Mouse (Mus musculus) limb, embryonic 14.5 days (tissue): Measurements from ENCODE around the gene Defb3. TPM values are rescaled to one million over a fixed set of nuclear protein-coding genes. Genes with fewer than 3 reads are reported as not detected.
"Not testable (repeated sequence)": the region's sequence is repeated elsewhere in the genome, so short reads cannot be mapped to it uniquely, and the experiment has no call there.

Experiments
- ATAC-seq: fragments of 200-750 bp; cut with Nextera tagmentation; 2 replicates; pipeline ENCODE4 v1.8.0; 2017; ENCODE audit warnings: low read depth, moderate number of reproducible peaks, moderate TSS enrichment; ENCODE audit not compliant: low FRiP score
- DNase-seq: peaks from one replicate; pipeline ENCODE4 v3.0.0-alpha.2; 2015; ENCODE audit warnings: low spot score
- H3K27ac ChIP-seq: fragments of 300-500 bp; sonication (generic); replicated peaks from 2 replicates; pipeline ENCODE4 v1.5.1; 2014; ENCODE audit warnings: low read depth, mild to moderate bottlenecking, low read length, moderate library complexity, mixed read lengths
- H3K27me3 ChIP-seq: fragments of 300-500 bp; sonication (generic); 2 replicates; pipeline ENCODE4 v1.6.1; 2014; ENCODE audit warnings: low read length, mixed read lengths; ENCODE audit not compliant: control insufficient read depth, insufficient read depth
- H3K36me3 ChIP-seq: fragments of 300-500 bp; sonication (generic); 2 replicates; pipeline ENCODE4 v1.6.1; 2014; ENCODE audit warnings: mild to moderate bottlenecking, low read length, moderate library complexity, mixed read lengths; ENCODE audit not compliant: control insufficient read depth, insufficient read depth
- H3K4me1 ChIP-seq: fragments of 300-500 bp; sonication (generic); 2 replicates; pipeline ENCODE4 v1.6.1; 2014; ENCODE audit warnings: antibody characterized with exemption, low read length, mixed read lengths; ENCODE audit not compliant: control insufficient read depth, insufficient read depth
- H3K4me2 ChIP-seq: fragments of 300-500 bp; sonication (generic); replicated peaks from 2 replicates; pipeline ENCODE4 v1.6.1; 2014; ENCODE audit warnings: low read depth, mild to moderate bottlenecking, low read length, moderate library complexity; ENCODE audit not compliant: severe bottlenecking
- H3K4me3 ChIP-seq: fragments of 300-500 bp; sonication (generic); replicated peaks from 2 replicates; pipeline ENCODE4 v1.5.1; 2014; ENCODE audit warnings: low read length
- H3K9ac ChIP-seq: fragments of 300-500 bp; sonication (generic); 2 replicates; pipeline ENCODE4 v1.6.1; 2014; ENCODE audit warnings: mild to moderate bottlenecking, low read depth, low read length, moderate library complexity; ENCODE audit not compliant: severe bottlenecking
- H3K9me3 ChIP-seq: fragments of 300-500 bp; sonication (generic); 2 replicates; pipeline ENCODE4 v1.6.1; 2016; ENCODE audit warnings: low read length; ENCODE audit not compliant: control insufficient read depth
- POLR2A ChIP-seq: fragments of 200-500 bp; IDR thresholded peaks from 2 replicates; pipeline ENCODE4 v1.8.0; 2012; ENCODE audit warnings: inconsistent platforms, mild to moderate bottlenecking, moderate library complexity, borderline replicate concordance; ENCODE audit not compliant: insufficient read depth, insufficient read length; ENCODE audit errors: extremely low read depth
- WGBS: fragments of 180-500 bp; shearing (Covaris S2); extraction: QIAGEN DNeasy Blood & Tissue Kit; methylation state at CpG from one replicate; pipeline ENCODE4 v1.1.7; 2014; 5-methylcytosine and 5-hydroxymethylcytosine counted together
- polyA plus RNA-seq, 2 experiments: library from polyadenylated mRNA; depleted of rRNA in 1 of 2; stranded (reverse) in 1 of 2; unstranded in 1 of 2; fragments of >200 nt; fragmentation: Nextera tagmentation in 1 of 2; extraction: Ambion mirVana in 1 of 2; gene quantifications; 2 replicates each; pipeline versions ENCODE4 v1.2.1 to v1.2.3; 2012 to 2014

The Defb3 gene
- polyA plus RNA-seq (2012; rRNA removed) (not detected in 2 replicates), polyA plus RNA-seq (2014; fragmentation: Nextera tagmentation; extraction: Ambion mirVana) (not detected in 2 replicates)

DNA sequence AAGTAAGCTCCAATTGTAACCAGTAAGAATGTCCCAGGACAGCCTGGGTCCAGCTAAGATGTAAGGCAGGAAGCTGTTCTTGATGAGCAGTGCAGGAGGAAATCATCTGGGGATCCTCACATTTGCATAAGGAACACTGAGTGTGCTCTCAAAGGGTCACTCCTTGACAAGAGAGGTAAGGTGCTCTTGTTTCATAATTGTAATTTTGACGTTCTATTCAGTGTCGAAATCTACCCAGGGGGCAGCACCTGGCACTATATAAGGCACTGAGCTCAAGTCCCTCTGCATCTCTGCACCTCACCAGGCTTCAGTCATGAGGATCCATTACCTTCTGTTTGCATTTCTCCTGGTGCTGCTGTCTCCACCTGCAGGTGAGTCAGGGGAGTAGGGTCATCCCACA is at the start of gene Defb3:
Gene Defb3 (plus strand): TSS at position 301 of the 400 bp plus-strand sequence.
- H3K4me3 ChIP-seq, H3K9ac ChIP-seq, H3K4me2 ChIP-seq, ATAC-seq, H3K9me3 ChIP-seq, H3K4me1 ChIP-seq, H3K27me3 ChIP-seq, DNase-seq, H3K36me3 ChIP-seq, H3K27ac ChIP-seq: not testable (repeated sequence)
- WGBS, result 50% methylated on average over 2 of the region's 2 CpGs

DNA sequence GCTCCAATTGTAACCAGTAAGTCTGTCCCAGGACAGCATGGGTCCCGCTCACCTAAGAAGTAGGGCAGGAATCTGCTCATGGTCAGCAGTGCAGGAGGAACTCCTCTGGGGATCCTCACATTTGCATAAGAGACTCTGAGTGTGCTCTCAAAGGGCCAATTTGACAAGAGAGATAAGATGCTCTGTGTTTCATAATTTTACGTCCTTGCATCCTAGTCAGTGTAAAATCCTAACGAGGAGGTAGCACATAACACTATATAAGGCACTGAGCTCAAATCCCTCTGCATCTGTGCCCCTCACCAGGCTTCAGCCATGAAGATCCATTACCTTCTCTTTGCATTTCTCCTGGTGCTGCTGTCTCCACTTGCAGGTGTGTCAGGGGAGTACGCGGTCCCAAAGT is 45.9 kb upstream of the Defb3 start, which contains the start of gene Defb5:
Gene Defb5 (plus strand): TSS at position 301 of the 400 bp plus-strand sequence.
- no peaks in the 10 kb centered on the region for H3K27me3 ChIP-seq
- H3K4me3 ChIP-seq, result no peak within 1 kb of the TSS
- H3K9me3 ChIP-seq, result no peaks in the 10 kb centered on the region
- WGBS, result 89% methylated on average over 5 of the region's 5 CpGs
- H3K4me2 ChIP-seq, result no peak within 1 kb of the TSS
- no peak within 1 kb of the TSS for H3K9ac ChIP-seq
- no peak for TF ChIP-seq POLR2A
- no peak within 1 kb of the TSS for H3K27ac ChIP-seq
- no peaks in the 10 kb centered on the region for H3K36me3 ChIP-seq
- no peaks in the 10 kb centered on the region for H3K4me1 ChIP-seq
- ATAC-seq, result no peak
- DNase-seq, result no peak

DNA sequence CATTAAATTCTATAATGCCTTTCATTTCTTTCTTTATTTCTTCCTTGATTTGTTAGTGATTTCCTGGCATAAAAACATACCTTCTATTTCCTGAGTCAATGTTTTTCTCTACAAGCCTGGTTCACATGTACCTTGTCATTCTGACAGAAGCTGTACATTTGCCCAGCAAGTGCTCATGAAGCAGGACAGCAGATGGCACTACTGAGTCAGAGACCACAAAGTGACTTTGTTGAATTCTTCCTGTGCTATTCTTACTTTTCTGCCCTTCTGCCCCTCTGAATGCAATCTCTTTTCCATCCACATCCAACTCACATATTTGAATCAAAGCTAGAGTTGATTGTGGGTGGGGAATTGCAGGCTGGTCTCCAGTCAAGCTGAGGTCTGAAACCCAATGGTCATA is 35.0 kb upstream of the Defb3 start:
- H3K36me3 ChIP-seq, result no peaks in the 10 kb centered on the region
- DNase-seq, result no peak
- H3K4me2 ChIP-seq, result no peak overlapping the region
- H3K4me1 ChIP-seq, result no peaks in the 10 kb centered on the region
- no peaks in the 10 kb centered on the region for H3K27me3 ChIP-seq
- H3K4me3 ChIP-seq, result no peak overlapping the region
- TF ChIP-seq POLR2A, result no peak
- no peaks in the 10 kb centered on the region for H3K9me3 ChIP-seq
- H3K9ac ChIP-seq, result no peak overlapping the region
- no peak for ATAC-seq
- H3K27ac ChIP-seq, result no peak overlapping the region

DNA sequence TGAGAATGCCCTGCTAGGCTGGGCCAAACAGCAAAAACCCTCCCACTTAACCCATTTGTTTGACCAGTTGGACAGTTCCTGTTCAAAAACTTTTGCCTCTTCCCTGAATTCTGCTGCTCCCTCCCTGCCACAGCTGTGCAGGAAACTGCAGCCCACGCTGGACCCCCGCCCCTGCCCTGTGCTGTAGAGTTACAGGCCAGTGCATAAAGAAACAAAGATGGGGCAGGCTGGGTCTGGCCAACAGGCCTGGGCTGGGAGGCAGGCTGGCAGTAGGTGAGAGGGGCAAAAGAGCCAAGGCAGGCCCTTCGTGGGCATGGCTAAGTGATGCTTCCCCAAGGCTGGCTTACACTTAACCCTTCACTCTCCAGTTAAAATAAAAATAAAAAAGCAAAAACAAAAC is 33.5 kb upstream of the Defb3 start:
- Histone ChIP-seq H3K27me3 (no peaks in the 10 kb centered on the region), H3K36me3 (no peaks in the 10 kb centered on the region), H3K9me3 (no peaks in the 10 kb centered on the region), H3K27ac (no peak overlapping the region), H3K4me2 (no peak overlapping the region), H3K9ac (no peak overlapping the region), H3K4me1 (no peaks in the 10 kb centered on the region), H3K4me3 (no peak overlapping the region)
- DNase-seq, result no peak
- no peak for TF ChIP-seq POLR2A
- no peak for ATAC-seq
- WGBS, result 56% methylated on average over 3 of the region's 3 CpGs

DNA sequence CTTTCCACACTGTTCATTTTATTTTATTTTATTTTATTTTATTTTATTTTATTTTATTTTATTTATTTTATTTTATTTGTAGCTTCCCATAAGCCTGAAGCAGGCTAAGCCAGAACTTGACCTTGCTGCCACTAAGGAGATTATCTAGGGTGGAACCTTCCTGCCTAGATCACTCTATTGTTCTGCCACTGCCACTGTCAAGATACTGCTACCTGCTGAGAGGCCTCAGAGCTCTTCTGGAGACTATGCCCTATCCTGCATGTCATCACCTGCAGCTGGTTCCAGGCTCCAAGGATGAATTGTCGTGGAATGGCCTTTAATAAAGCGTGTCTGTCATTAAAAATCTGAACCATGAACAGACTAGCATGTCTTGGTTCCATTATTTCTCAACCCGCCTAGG is 5.2 kb downstream of the Defb3 start:
- DNase-seq, H3K9ac ChIP-seq, H3K4me1 ChIP-seq, H3K4me3 ChIP-seq, H3K36me3 ChIP-seq, H3K27ac ChIP-seq, H3K4me2 ChIP-seq, H3K9me3 ChIP-seq, H3K27me3 ChIP-seq, ATAC-seq: not testable (repeated sequence)
- WGBS, result 62% methylated on average over 3 of the region's 3 CpGs

DNA sequence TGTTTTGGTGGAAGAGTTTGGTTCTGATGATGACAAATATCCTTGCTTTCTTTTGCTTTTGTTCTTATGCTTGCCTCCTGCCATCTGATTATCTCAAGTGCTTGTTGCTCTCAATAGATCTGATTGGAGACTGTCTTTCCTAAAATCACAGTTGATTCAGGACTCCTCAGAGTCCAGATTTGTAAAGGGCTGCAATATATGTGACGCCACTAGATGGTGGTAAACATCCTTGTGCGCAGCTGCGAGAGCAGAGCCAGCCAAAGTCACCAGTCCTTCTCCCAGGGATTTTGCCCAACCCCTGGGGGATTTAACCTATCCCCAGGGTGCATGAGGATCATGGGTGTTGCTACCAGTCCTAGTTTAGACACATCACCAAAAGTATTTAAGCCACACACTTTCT is 38.7 kb downstream of the Defb3 start:
- no peaks in the 10 kb centered on the region for H3K27me3 ChIP-seq
- no peaks in the 10 kb centered on the region for H3K9me3 ChIP-seq
- DNase-seq (no peak), ATAC-seq (no peak)
- 11% methylated on average over 3 of the region's 3 CpGs for WGBS
- H3K27ac ChIP-seq, result no peak overlapping the region
- TF ChIP-seq POLR2A, result no peak
- H3K4me3 ChIP-seq, result no peak overlapping the region
- H3K36me3 ChIP-seq, result no peaks in the 10 kb centered on the region
- H3K4me2 ChIP-seq, result no peak overlapping the region
- H3K9ac ChIP-seq, result no peak overlapping the region
- no peaks in the 10 kb centered on the region for H3K4me1 ChIP-seq

Other genes starting within 250 kb of the Defb3 start
- not detected in 2 replicates for gene Defb39, start 228.6 kb upstream of the Defb3 start, polyA plus RNA-seq (2012; rRNA removed)
- not detected in 2 replicates for gene Defb39, start 228.6 kb upstream of the Defb3 start, polyA plus RNA-seq (2014; fragmentation: Nextera tagmentation; extraction: Ambion mirVana)
- not detected in 2 replicates for gene Defb12, start 178.5 kb upstream of the Defb3 start, polyA plus RNA-seq (2012; rRNA removed)
- gene Defb12, start 178.5 kb upstream of the Defb3 start, polyA plus RNA-seq (2014; fragmentation: Nextera tagmentation; extraction: Ambion mirVana), result not detected in 2 replicates
- gene Defb34, start 169.6 kb upstream of the Defb3 start, polyA plus RNA-seq (2012; rRNA removed), result not detected in 2 replicates
- gene Defb34, start 169.6 kb upstream of the Defb3 start, polyA plus RNA-seq (2014; fragmentation: Nextera tagmentation; extraction: Ambion mirVana), result not detected in 2 replicates
- gene Gm45826, start 152.6 kb upstream of the Defb3 start, polyA plus RNA-seq (2012; rRNA removed), result not detected in 2 replicates
- not detected in 2 replicates for gene Gm45826, start 152.6 kb upstream of the Defb3 start, polyA plus RNA-seq (2014; fragmentation: Nextera tagmentation; extraction: Ambion mirVana)
- gene Defb14, start 99.0 kb upstream of the Defb3 start, polyA plus RNA-seq (2012; rRNA removed), result not detected in 2 replicates
- not detected in 2 replicates for gene Defb14, start 99.0 kb upstream of the Defb3 start, polyA plus RNA-seq (2014; fragmentation: Nextera tagmentation; extraction: Ambion mirVana)
- gene Defb4, start 94.7 kb upstream of the Defb3 start, polyA plus RNA-seq (2012; rRNA removed), result 0.19 TPM in 1 of 2 replicates, not detected in the other
- 1.0 TPM in 1 of 2 replicates, not detected in the other for gene Defb4, start 94.7 kb upstream of the Defb3 start, polyA plus RNA-seq (2014; fragmentation: Nextera tagmentation; extraction: Ambion mirVana)
- not detected in 2 replicates for gene Defb6, start 67.9 kb upstream of the Defb3 start, polyA plus RNA-seq (2012; rRNA removed)
- not detected in 2 replicates for gene Defb6, start 67.9 kb upstream of the Defb3 start, polyA plus RNA-seq (2014; fragmentation: Nextera tagmentation; extraction: Ambion mirVana)
- gene Defb46, start 53.4 kb upstream of the Defb3 start, polyA plus RNA-seq (2012; rRNA removed), result not detected in 2 replicates
- gene Defb46, start 53.4 kb upstream of the Defb3 start, polyA plus RNA-seq (2014; fragmentation: Nextera tagmentation; extraction: Ambion mirVana), result not detected in 2 replicates
- not detected in 2 replicates for gene Defb5, start 45.8 kb upstream of the Defb3 start, polyA plus RNA-seq (2012; rRNA removed)
- not detected in 2 replicates for gene Defb5, start 45.8 kb upstream of the Defb3 start, polyA plus RNA-seq (2014; fragmentation: Nextera tagmentation; extraction: Ambion mirVana)
- not detected in 2 replicates for gene Defb8, start 154.2 kb downstream of the Defb3 start, polyA plus RNA-seq (2012; rRNA removed)
- gene Defb8, start 154.2 kb downstream of the Defb3 start, polyA plus RNA-seq (2014; fragmentation: Nextera tagmentation; extraction: Ambion mirVana), result not detected in 2 replicates
- gene Defb7, start 201.7 kb downstream of the Defb3 start, polyA plus RNA-seq (2012; rRNA removed), result not detected in 2 replicates
- gene Defb7, start 201.7 kb downstream of the Defb3 start, polyA plus RNA-seq (2014; fragmentation: Nextera tagmentation; extraction: Ambion mirVana), result not detected in 2 replicates